Comparison of ENCODE assay signal across 9 mouse cellular contexts in genomic region chr4:106232499-106232970, GRCm38 (mm10).
DNase-seq lines count a peak whose midpoint lies in the region; ATAC-seq and TF ChIP-seq lines count a peak whose summit lies in the region.
"Had no signal": no experiment of that assay in that cellular context is flagged by ENCODE, and none has a peak within 500 bp of the region (broad histone marks: within the 10 kb centered on the region; RNA-seq: fewer than 3 reads in every experiment).

No protein-coding gene starts in this region.

- H3K36me3 ChIP-seq in lung, embryonic 14.5 days (ENCODE audit: insufficient read depth), result no peaks in the 10 kb centered on the region
- no peaks in the 10 kb centered on the region for H3K36me3 ChIP-seq in embryonic facial prominence, embryonic 13.5 days
- H3K36me3 ChIP-seq in midbrain, embryonic 16.5 days (ENCODE audit: control insufficient read depth, insufficient read depth, low read length), result no peaks in the 10 kb centered on the region

- H3K4me1 ChIP-seq in lung, embryonic 14.5 days (ENCODE audit: insufficient read depth), result no peaks in the 10 kb centered on the region
- peaks cover 8% of the 10 kb centered on the region; the same call in 1 of the 2 replicates for H3K4me1 ChIP-seq in embryonic facial prominence, embryonic 13.5 days
- no peaks in the 10 kb centered on the region for H3K4me1 ChIP-seq in midbrain, embryonic 16.5 days (ENCODE audit: control insufficient read depth, insufficient read depth, low read length)

- H3K9me3 ChIP-seq in lung, embryonic 14.5 days (ENCODE audit: low read depth, low read length), result no peaks in the 10 kb centered on the region
- H3K9me3 ChIP-seq in embryonic facial prominence, embryonic 13.5 days, result no peaks in the 10 kb centered on the region
- no peaks in the 10 kb centered on the region for H3K9me3 ChIP-seq in midbrain, embryonic 16.5 days (replicated peaks; ENCODE audit: control insufficient read depth, low read length, poor library complexity, severe bottlenecking)

- H3K4me3 ChIP-seq in lung, embryonic 14.5 days (ENCODE audit: low read depth, low read length), result no peak overlapping the region
- H3K4me3 ChIP-seq in embryonic facial prominence, embryonic 13.5 days, result no peak overlapping the region
- no peak overlapping the region for H3K4me3 ChIP-seq in midbrain, embryonic 16.5 days (ENCODE audit: low read depth, low read length)

- no peak overlapping the region for H3K9ac ChIP-seq in lung, embryonic 14.5 days
- no peak overlapping the region for H3K9ac ChIP-seq in embryonic facial prominence, embryonic 13.5 days
- no peak overlapping the region for H3K9ac ChIP-seq in midbrain, embryonic 16.5 days (ENCODE audit: low read depth, low read length)

- intact Hi-C loops in heart, postnatal 25 days (cut with DNase I), result no loop called here
- intact Hi-C loops in left cerebral cortex, postnatal 25 days (cut with DNase I), result no loop called here

- DNase-seq in lung, embryonic 14.5 days, result peak; percentile 55
- no peak for DNase-seq in lung, postnatal 25 days (ENCODE audit: low spot score)
- DNase-seq in heart, postnatal 25 days (ENCODE audit: low spot score), result peak; percentile 35
- peak; percentile 46 to 71 for DNase-seq in left cerebral cortex, postnatal 25 days (ENCODE audit: low spot score in 2 of 2)
- peak; percentile 66 for DNase-seq in thymus, postnatal 4 days
- DNase-seq in ovary, postnatal 10 days (ENCODE audit: low spot score), result no peak

- 11% methylated on average over 9 of the region's 9 CpGs for WGBS in lung, embryonic 14.5 days
- 28% methylated on average over 9 of the region's 9 CpGs for WGBS in embryonic facial prominence, embryonic 13.5 days
- WGBS in midbrain, embryonic 16.5 days, result 52% methylated on average over 9 of the region's 9 CpGs

- no peaks in the 10 kb centered on the region for H3K27me3 ChIP-seq in lung, embryonic 14.5 days (ENCODE audit: insufficient read depth, low read length)
- no peaks in the 10 kb centered on the region for H3K27me3 ChIP-seq in embryonic facial prominence, embryonic 13.5 days
- H3K27me3 ChIP-seq in midbrain, embryonic 16.5 days (ENCODE audit: control insufficient read depth, insufficient read depth, low read depth, low read length), result no peaks in the 10 kb centered on the region
- H3K27me3 ChIP-seq: Patski had no signal

- peak overlapping the region; percentile 75 for H3K27ac ChIP-seq in lung, embryonic 14.5 days (ENCODE audit: low read depth)
- peak overlapping the region; percentile 60 for H3K27ac ChIP-seq in embryonic facial prominence, embryonic 13.5 days
- H3K27ac ChIP-seq in midbrain, embryonic 16.5 days (ENCODE audit: low read length), result peak overlapping the region; percentile 50

- no peak overlapping the region for H3K4me2 ChIP-seq in lung, embryonic 14.5 days
- H3K4me2 ChIP-seq in embryonic facial prominence, embryonic 13.5 days, result no peak overlapping the region
- no peak overlapping the region for H3K4me2 ChIP-seq in midbrain, embryonic 16.5 days (ENCODE audit: low read length)

- TF ChIP-seq CTCF in lung, embryonic 14.5 days (IDR thresholded peaks at IDR 0.05; ENCODE audit: low read depth), result no peak

- peak; percentile 60 for ATAC-seq in lung, embryonic 14.5 days (ENCODE audit: insufficient read depth)
- no peak for ATAC-seq in embryonic facial prominence, embryonic 13.5 days (ENCODE audit: insufficient number of reproducible peaks, insufficient read depth, low FRiP score, low TSS enrichment, low read depth)
- peak; percentile 83 for ATAC-seq in midbrain, embryonic 16.5 days
- ATAC-seq: Patski had no signal

Comparison
In these comparisons a context has a peak if more than half of its experiments do, and no peak if none do; other contexts are left out.
1. DNase-seq: peak in lung, embryonic 14.5 days (single experiment), heart, postnatal 25 days (single experiment), left cerebral cortex, postnatal 25 days (2 of 2) and thymus, postnatal 4 days (single experiment); none in lung, postnatal 25 days (single experiment) and ovary, postnatal 10 days (single experiment).
2. Peak in every context shown above with its lines, with median percentiles within 50 percentile points of each other: H3K27ac ChIP-seq.